Comparison of ENCODE assay signal across 28 mouse cellular contexts in the genomic region with DNA sequence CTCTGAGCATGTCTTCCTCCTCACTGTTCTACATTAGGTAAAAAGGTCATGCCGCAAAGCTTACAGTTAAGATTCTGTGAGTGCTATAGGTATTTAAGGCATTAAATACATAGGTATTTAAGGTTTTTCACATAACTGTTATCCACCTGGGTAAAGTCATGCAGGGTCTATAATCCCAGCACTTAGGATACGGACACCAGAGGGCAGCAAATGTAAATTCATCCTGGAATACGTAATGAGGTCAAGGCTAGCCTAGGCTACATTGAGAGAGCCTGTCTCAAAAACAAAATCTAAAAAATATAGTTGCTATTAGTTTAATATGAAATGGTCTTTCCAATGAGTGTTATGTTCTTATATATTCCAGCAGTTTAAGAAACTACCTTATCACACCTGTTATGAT. TPM values are rescaled to one million over a fixed set of nuclear protein-coding genes. Genes with fewer than 3 reads are reported as not detected.
DNase-seq lines count a peak whose midpoint lies in the region; ATAC-seq and TF ChIP-seq lines count a peak whose summit lies in the region.
"Had no signal": no experiment of that assay in that cellular context is flagged by ENCODE, and none has a peak within 500 bp of the region (broad histone marks: within the 10 kb centered on the region; RNA-seq: fewer than 3 reads in every experiment).

No protein-coding gene starts in this region.

- H3K79me2 ChIP-seq in heart, adult 2 months (replicated peaks; ENCODE audit: control insufficient read depth, insufficient read depth, low read length), result no peaks in the 10 kb centered on the region

- H3K4me3 ChIP-seq in heart, adult 2 months, result no peak overlapping the region
- no peak overlapping the region for H3K4me3 ChIP-seq in layer of hippocampus, adult 2 months
- no peak overlapping the region for H3K4me3 ChIP-seq in lung, embryonic 14.5 days (ENCODE audit: low read depth, low read length)
- no peak overlapping the region for H3K4me3 ChIP-seq in hindbrain, embryonic 11.5 days (ENCODE audit: low read depth, low read length)
- H3K4me3 ChIP-seq: embryonic facial prominence, embryonic 15.5 days; erythroblast, embryonic 14.5 days; forebrain, embryonic 10.5 days; heart, embryonic 15.5 days; hindbrain, embryonic 12.5 days had no signal

- no peaks in the 10 kb centered on the region for H3K27me3 ChIP-seq in heart, adult 2 months (ENCODE audit: control insufficient read depth, insufficient read depth, low read length)
- no peaks in the 10 kb centered on the region for H3K27me3 ChIP-seq in lung, embryonic 14.5 days (ENCODE audit: insufficient read depth, low read length)
- no peaks in the 10 kb centered on the region for H3K27me3 ChIP-seq in hindbrain, embryonic 11.5 days (ENCODE audit: control insufficient read depth, insufficient read depth, low read length)
- H3K27me3 ChIP-seq: CH12.LX; embryonic facial prominence, embryonic 15.5 days; heart, embryonic 15.5 days; hindbrain, embryonic 12.5 days had no signal

- no peak overlapping the region for H3K9ac ChIP-seq in heart, adult 2 months (ENCODE audit: low read depth, low read length)
- no peak overlapping the region for H3K9ac ChIP-seq in lung, embryonic 14.5 days
- H3K9ac ChIP-seq in hindbrain, embryonic 11.5 days (ENCODE audit: low read depth, low read length), result no peak overlapping the region
- H3K9ac ChIP-seq: embryonic facial prominence, embryonic 15.5 days; heart, embryonic 15.5 days; hindbrain, embryonic 12.5 days had no signal

- no peak for TF ChIP-seq POLR2A in heart, adult 2 months (IDR thresholded peaks at IDR 0.05; ENCODE audit: insufficient read depth, low read depth, low read length)

- H3K36me3 ChIP-seq in heart, adult 2 months (ENCODE audit: control insufficient read depth, insufficient read depth, low read length), result no peaks in the 10 kb centered on the region; the same call in 1 of the 2 replicates
- no peaks in the 10 kb centered on the region for H3K36me3 ChIP-seq in lung, embryonic 14.5 days (ENCODE audit: insufficient read depth)
- H3K36me3 ChIP-seq in hindbrain, embryonic 11.5 days (ENCODE audit: control insufficient read depth, insufficient read depth, low read length), result no peaks in the 10 kb centered on the region
- H3K36me3 ChIP-seq: embryonic facial prominence, embryonic 15.5 days; forebrain, embryonic 10.5 days; heart, embryonic 15.5 days; hindbrain, embryonic 12.5 days had no signal

- DNase-seq in heart, adult 2 months, result no peak
- DNase-seq in heart, adult 18-20 months, result no peak
- DNase-seq in layer of hippocampus, adult 2 months (ENCODE audit: low spot score in 2 of 2), result no peak
- DNase-seq in layer of hippocampus, adult 11-12 months (ENCODE audit: low spot score), result no peak
- no peak for DNase-seq in lung, embryonic 14.5 days
- no peak for DNase-seq in lung, postnatal 10 days
- peak; percentile 30 for DNase-seq in induced T-regulatory cell, adult 2 months (ENCODE audit: low read depth)
- DNase-seq in hindbrain, embryonic 11.5 days (ENCODE audit: low spot score), result no peak
- DNase-seq: adrenal gland, postnatal 10 days; cerebellum, adult 11 months; cerebellum, adult 8-10 months; cerebellum, postnatal 14 days; embryo, embryonic 11 days; heart, postnatal 36 days had no signal

- no peak overlapping the region for H3K27ac ChIP-seq in heart, adult 2 months
- no peak overlapping the region for H3K27ac ChIP-seq in layer of hippocampus, adult 2 months
- no peak overlapping the region for H3K27ac ChIP-seq in lung, embryonic 14.5 days (ENCODE audit: low read depth)
- H3K27ac ChIP-seq in hindbrain, embryonic 11.5 days (ENCODE audit: low read depth, low read length), result no peak overlapping the region
- H3K27ac ChIP-seq: embryonic facial prominence, embryonic 15.5 days; forebrain, embryonic 10.5 days; heart, embryonic 15.5 days; hindbrain, embryonic 12.5 days had no signal

- 92% methylated on average over 3 of the region's 3 CpGs for WGBS in heart, adult 2 months
- WGBS in lung, embryonic 14.5 days, result 88% methylated on average over 3 of the region's 3 CpGs
- whole genome bisulfite sequencing in hindbrain, embryonic 11.5 days, result 89% methylated on average over 3 of the region's 3 CpGs

- intact Hi-C loops in heart, adult 2 months (cut with DNase I), result loop anchor here (1.0 to 10.0 kb wide), 2 partner anchors 57 to 120 kb away; no protein-coding TSS in a partner anchor

- peak; percentile 63 for TF ChIP-seq CTCF in heart, adult 2 months (IDR thresholded peaks at IDR 0.05)
- TF ChIP-seq CTCF in layer of hippocampus, adult 2 months (conservative IDR thresholded peaks at IDR 0.05), result peak; percentile 42
- peak; percentile 25; the same call in 1 of the 2 replicates for TF ChIP-seq CTCF in lung, embryonic 14.5 days (IDR thresholded peaks at IDR 0.05; ENCODE audit: low read depth)

- H3K4me1 ChIP-seq in heart, adult 2 months (ENCODE audit: control insufficient read depth, insufficient read depth, low read length), result peaks cover 4% of the 10 kb centered on the region
- H3K4me1 ChIP-seq in lung, embryonic 14.5 days (ENCODE audit: insufficient read depth), result no peaks in the 10 kb centered on the region
- H3K4me1 ChIP-seq in hindbrain, embryonic 11.5 days (replicated peaks; ENCODE audit: control insufficient read depth, insufficient read depth, low read length), result no peaks in the 10 kb centered on the region
- H3K4me1 ChIP-seq: embryonic facial prominence, embryonic 15.5 days; heart, embryonic 15.5 days; hindbrain, embryonic 12.5 days had no signal

- ATAC-seq in lung, embryonic 14.5 days (ENCODE audit: insufficient read depth), result no peak
- ATAC-seq in hindbrain, embryonic 11.5 days (ENCODE audit: low FRiP score), result no peak
- ATAC-seq: forebrain, embryonic 14.5 days; hindbrain, embryonic 16.5 days had no signal

- H3K4me2 ChIP-seq in lung, embryonic 14.5 days, result no peak overlapping the region
- no peak overlapping the region for H3K4me2 ChIP-seq in hindbrain, embryonic 11.5 days (replicated peaks; ENCODE audit: low read depth, low read length)
- H3K4me2 ChIP-seq: embryonic facial prominence, embryonic 15.5 days; heart, embryonic 11.5 days; heart, embryonic 15.5 days; hindbrain, embryonic 12.5 days had no signal

- H3K9me3 ChIP-seq in lung, embryonic 14.5 days (ENCODE audit: low read depth, low read length), result no peaks in the 10 kb centered on the region; the same call in 1 of the 2 replicates
- no peaks in the 10 kb centered on the region for H3K9me3 ChIP-seq in hindbrain, embryonic 11.5 days (ENCODE audit: control insufficient read depth, low read length)
- H3K9me3 ChIP-seq: embryonic facial prominence, embryonic 15.5 days; forebrain, embryonic 10.5 days; heart, embryonic 15.5 days; hindbrain, embryonic 12.5 days had no signal

- no peak for TF ChIP-seq EP300 in heart, adult 2 months (IDR thresholded peaks at IDR 0.05; ENCODE audit: insufficient read depth, low read depth, low read length)

RNA-seq across cellular contexts. Expression of gene Pdcd1lg2, which starts 33.6 kb away (rescaled TPM):
- total RNA-seq in heart, adult 2 months (2021), result not detected
- 0.14 TPM in 1 of 2 replicates, not detected in the other for polyA plus RNA-seq in heart, adult 2 months (2012; rRNA removed)
- total RNA-seq in heart, adult 18-20 months (2021), result under 1 TPM in 1 of 2 experiments, not detected in 1; 0.15 TPM
- total RNA-seq in layer of hippocampus, adult 2 months (2021), result not detected
- not detected in 2 replicates for polyA plus RNA-seq in lung, embryonic 14.5 days (2014; fragmentation: Nextera tagmentation; extraction: Ambion mirVana)
- not detected in 2 replicates for polyA plus RNA-seq in hindbrain, embryonic 11.5 days (2014; fragmentation: Nextera tagmentation; extraction: Ambion mirVana)
- total RNA-seq: adrenal gland, postnatal 10 days; adrenal gland, postnatal 4 days; gastrocnemius, adult 8-10 months; heart, postnatal 36 days had no signal
- polyA plus RNA-seq: embryonic facial prominence, embryonic 11.5 days; embryonic facial prominence, embryonic 15.5 days; erythroblast, embryonic 14.5 days; forebrain, embryonic 10.5 days; forebrain, embryonic 14.5 days; gonadal fat pad, adult 2 months; heart, embryonic 11.5 days; heart, embryonic 15.5 days; hindbrain, embryonic 12.5 days; intestine, embryonic 14.5 days had no signal
